Mouse (Mus musculus) C2C12 (cell line): ENCODE results near the gene Pkhd1.

Experiments
- CEBPB ChIP-seq: IDR thresholded peaks from one replicate; pipeline ENCODE4 v1.6.1; 2011; ENCODE audit warnings: low read depth, mild to moderate bottlenecking, control low read depth, moderate library complexity
- CTCF ChIP-seq: IDR thresholded peaks from one replicate; pipeline ENCODE4 v1.5.1; 2011; ENCODE audit not compliant: control insufficient read depth, insufficient read depth, insufficient read length
- FOSL1 ChIP-seq: IDR thresholded peaks from one replicate; pipeline ENCODE4 v1.8.0; 2011; ENCODE audit warnings: mild to moderate bottlenecking, low read length; ENCODE audit not compliant: poor library complexity, insufficient read depth, severe bottlenecking

DNA sequence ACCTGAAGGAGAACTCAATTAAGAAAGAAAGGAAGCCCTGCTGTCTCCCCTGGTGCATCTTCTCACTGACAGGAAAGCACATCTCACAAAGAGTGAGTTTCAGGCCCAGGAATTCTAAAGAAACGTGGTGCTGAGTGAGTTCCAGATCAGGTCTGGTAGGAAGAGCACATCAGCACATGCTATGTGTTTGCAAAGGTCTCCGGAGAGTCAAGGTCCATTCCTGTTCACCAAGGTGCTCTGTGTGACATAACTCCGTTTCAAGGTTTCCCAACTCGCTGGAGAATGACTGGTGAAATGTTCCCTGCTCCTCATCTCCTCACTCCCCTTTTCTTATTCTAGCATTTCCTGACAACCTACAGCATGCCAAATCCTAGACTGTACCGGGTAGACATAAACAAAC, 357.5 kb downstream of the Pkhd1 start:
- TF ChIP-seq CEBPB (no peak), CTCF (no peak), FOSL1 (no peak)
